Mouse (Mus musculus) liver, embryonic 16.5 days (tissue): Measurements from ENCODE around the gene Fam84b. TPM values are rescaled to one million over a fixed set of nuclear protein-coding genes. Genes with fewer than 3 reads are reported as not detected.

Experiments
- ATAC-seq: fragments of 200-750 bp; cut with Nextera tagmentation; 2 replicates; pipeline ENCODE4 v1.8.0; 2017; ENCODE audit warnings: low read depth, mild to moderate bottlenecking, moderate number of reproducible peaks, moderate library complexity
- H3K27ac ChIP-seq: fragments of 300-500 bp; sonication (generic); 2 replicates; pipeline ENCODE4 v1.5.1; 2014; ENCODE audit warnings: mild to moderate bottlenecking, low read length
- H3K27me3 ChIP-seq: fragments of 300-500 bp; sonication (generic); 2 replicates; pipeline ENCODE4 v1.6.1; 2014; ENCODE audit warnings: low read depth, low read length, mixed read lengths; ENCODE audit not compliant: control insufficient read depth, insufficient read depth
- H3K36me3 ChIP-seq: fragments of 300-500 bp; sonication (generic); 2 replicates; pipeline ENCODE4 v1.6.1; 2014; ENCODE audit warnings: mild to moderate bottlenecking; ENCODE audit not compliant: control insufficient read depth, insufficient read depth
- H3K4me1 ChIP-seq: fragments of 300-500 bp; sonication (generic); 2 replicates; pipeline ENCODE4 v1.6.1; 2014; ENCODE audit warnings: low read depth, low read length, mixed read lengths; ENCODE audit not compliant: control insufficient read depth
- H3K4me2 ChIP-seq: fragments of 300-500 bp; sonication (generic); 2 replicates; pipeline ENCODE4 v1.6.1; 2014; ENCODE audit warnings: low read depth, low read length, mixed read lengths
- H3K4me3 ChIP-seq: fragments of 300-500 bp; sonication (generic); 2 replicates; pipeline ENCODE4 v1.5.1; 2014; ENCODE audit warnings: low read depth, mild to moderate bottlenecking, low read length
- H3K9ac ChIP-seq: fragments of 300-500 bp; sonication (generic); 2 replicates; pipeline ENCODE4 v1.6.1; 2014; ENCODE audit warnings: low read depth, low read length
- H3K9me3 ChIP-seq: fragments of 300-500 bp; sonication (generic); replicated peaks from 2 replicates; pipeline ENCODE4 v1.6.1; 2016; ENCODE audit warnings: low read length; ENCODE audit not compliant: control insufficient read depth
- WGBS: fragments of 180-500 bp; shearing (Covaris S2); extraction: QIAGEN DNeasy Blood & Tissue Kit; methylation state at CpG from one replicate; pipeline ENCODE4 v1.1.7; 2014; ENCODE audit not compliant: insufficient replicate concordance; 5-methylcytosine and 5-hydroxymethylcytosine counted together
- polyA plus RNA-seq: library from polyadenylated mRNA; unstranded; fragments of >200 nt; fragmentation: Nextera tagmentation; extraction: Ambion mirVana; gene quantifications from 2 replicates; pipeline ENCODE4 v1.2.1, GENCODE M21; 2015

Gene Fam84b
- polyA plus RNA-seq, 1 experiment from 2014 or later: 3.8 TPM

DNA sequence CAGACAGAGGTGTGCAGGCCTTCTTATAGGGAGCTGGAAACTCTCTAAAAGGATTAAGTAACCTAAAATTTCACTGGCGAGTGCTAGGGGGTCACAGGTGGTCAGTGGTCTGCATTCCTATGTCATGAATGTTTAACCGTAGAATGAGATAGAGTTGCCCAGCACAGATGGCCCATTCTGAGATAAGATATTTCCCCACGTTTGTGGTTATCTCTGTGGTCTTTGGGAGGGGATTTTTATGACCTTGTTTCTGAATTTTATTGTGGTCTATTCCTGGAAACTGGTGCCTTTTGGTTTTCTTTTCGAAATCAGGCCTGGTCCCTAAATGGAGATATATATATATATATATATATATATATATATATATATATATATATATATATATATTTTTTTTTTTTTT, 17.3 kb downstream of the Fam84b start:
- WGBS: 14% methylated on average over 4 of the region's 4 CpGs
- Histone ChIP-seq H3K4me1 (peaks cover 11% of the 10 kb centered on the region), H3K4me2 (no peak overlapping the region), H3K4me3 (no peak overlapping the region), H3K27ac (no peak overlapping the region), H3K36me3 (no peaks in the 10 kb centered on the region), H3K9ac (no peak overlapping the region), H3K27me3 (no peaks in the 10 kb centered on the region), H3K9me3 (no peaks in the 10 kb centered on the region)
- no peak for ATAC-seq

DNA sequence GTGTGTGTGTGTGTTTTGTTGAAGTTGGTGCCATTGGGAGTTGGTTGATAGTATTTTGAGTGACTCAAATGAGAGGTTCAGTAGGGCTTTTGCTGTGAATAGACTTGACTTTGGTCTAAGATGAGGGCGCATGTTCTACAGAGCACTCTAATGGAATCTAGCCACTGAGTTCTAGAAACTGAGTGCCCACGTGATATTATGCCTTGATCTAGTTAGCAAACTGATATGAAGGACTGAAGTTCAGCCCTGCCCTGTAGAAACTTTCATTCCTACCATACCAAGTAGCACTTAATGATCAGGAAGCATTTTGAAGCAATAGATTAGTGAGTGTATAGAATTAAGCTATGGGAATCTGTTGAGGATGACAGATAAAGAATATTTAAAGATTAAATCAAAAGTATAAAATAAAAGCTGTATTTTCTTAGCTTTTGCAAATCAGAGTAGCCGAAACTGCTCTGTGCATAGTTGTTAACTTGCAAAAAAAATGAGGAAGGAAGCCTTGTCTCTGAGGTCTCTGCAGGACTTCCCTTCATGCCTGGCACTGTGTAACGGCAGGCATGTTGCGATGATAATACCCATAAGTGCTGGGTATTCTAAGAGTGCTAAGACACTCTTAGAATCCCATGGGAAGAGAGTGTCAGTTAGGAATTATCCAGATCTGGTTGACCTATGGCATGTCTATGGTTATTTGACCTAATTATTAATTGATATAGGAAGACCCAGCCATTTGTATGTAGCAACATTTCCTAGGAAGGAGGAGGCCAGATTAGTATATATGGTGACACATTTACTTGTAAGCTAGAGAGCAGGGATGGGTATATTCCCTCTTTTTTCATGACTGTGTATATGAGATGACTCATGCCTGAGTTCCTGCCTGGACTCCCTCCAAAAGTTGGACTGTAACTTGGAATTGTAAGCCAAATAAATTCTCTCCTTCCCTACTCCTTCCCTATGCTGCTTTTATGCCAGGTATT, 18.7 kb downstream of the Fam84b start:
- no peaks in the 10 kb centered on the region for H3K9me3 ChIP-seq
- 35% methylated on average over 5 of the region's 5 CpGs for WGBS
- ATAC-seq: no peak
- H3K4me2 ChIP-seq: no peak overlapping the region
- peaks cover 4% of the 10 kb centered on the region for H3K4me1 ChIP-seq
- no peak overlapping the region for H3K9ac ChIP-seq
- no peaks in the 10 kb centered on the region for H3K27me3 ChIP-seq
- H3K27ac ChIP-seq: no peak overlapping the region
- no peak overlapping the region for H3K4me3 ChIP-seq
- no peaks in the 10 kb centered on the region for H3K36me3 ChIP-seq

DNA sequence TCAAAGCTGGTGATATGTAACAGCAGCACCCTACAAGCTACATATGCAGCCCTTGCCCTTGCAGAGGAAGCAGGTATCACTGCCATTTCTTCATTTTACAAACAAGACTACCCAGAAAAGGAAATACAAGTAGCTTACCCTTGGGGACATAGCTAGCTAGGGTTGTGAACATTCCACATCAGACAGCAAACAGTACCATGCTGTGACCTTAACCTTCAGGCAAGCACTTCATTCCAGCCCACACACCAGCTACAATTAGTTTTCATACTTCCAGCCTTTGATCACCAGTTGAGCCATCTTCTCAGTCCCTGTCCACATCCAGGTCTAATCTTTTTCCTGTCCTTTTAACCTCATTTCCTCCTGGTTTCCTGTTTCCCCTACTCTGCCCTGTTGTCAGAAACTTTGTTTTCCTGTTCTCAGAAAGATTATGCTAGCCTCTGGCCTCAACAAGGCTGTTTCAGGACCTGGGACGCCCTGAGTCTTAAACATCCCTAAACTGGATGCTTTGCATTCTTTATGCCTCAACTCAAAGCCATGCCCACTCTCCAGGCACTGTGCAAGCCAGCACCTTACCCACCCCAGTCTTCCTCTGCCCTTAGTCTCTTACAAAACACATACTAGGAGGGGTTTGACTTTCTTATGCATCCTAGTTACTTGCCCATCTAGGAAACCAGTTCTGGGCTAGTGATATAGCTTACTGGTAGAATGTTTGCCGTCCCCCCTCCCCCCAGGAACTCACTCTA, 19.9 kb downstream of the Fam84b start:
- no peaks in the 10 kb centered on the region for H3K36me3 ChIP-seq
- no peak overlapping the region for H3K9ac ChIP-seq
- H3K27ac ChIP-seq: no peak overlapping the region
- 12% methylated on average over 2 of the region's 2 CpGs for WGBS
- H3K4me1 ChIP-seq: no peaks in the 10 kb centered on the region; the same call in 1 of the 2 replicates
- H3K4me2 ChIP-seq: no peak overlapping the region
- H3K27me3 ChIP-seq: no peaks in the 10 kb centered on the region
- H3K4me3 ChIP-seq: no peak overlapping the region
- no peak for ATAC-seq
- H3K9me3 ChIP-seq: no peaks in the 10 kb centered on the region

- no peak overlapping the region for H3K4me3 ChIP-seq
- H3K36me3 ChIP-seq: no peaks in the 10 kb centered on the region
- no peaks in the 10 kb centered on the region for H3K27me3 ChIP-seq
- no peak overlapping the region for H3K27ac ChIP-seq
- H3K9me3 ChIP-seq: no peaks in the 10 kb centered on the region
- H3K4me2 ChIP-seq: no peak overlapping the region
- no peaks in the 10 kb centered on the region; the same call in 1 of the 2 replicates for H3K4me1 ChIP-seq
- no peak for ATAC-seq
- H3K9ac ChIP-seq: no peak overlapping the region
Measured at GRCm38 (mm10) chr15:60832586-60832985, 21.0 kb downstream of the Fam84b start.

GRCm38 (mm10) chr15:60826226-60826625, 27.4 kb downstream of the Fam84b start:
- no peak for ATAC-seq
- peaks cover 5% of the 10 kb centered on the region for H3K4me1 ChIP-seq
- H3K4me3 ChIP-seq: no peak overlapping the region
- WGBS: 35% methylated on average over 1 of the region's 1 CpGs
- no peak overlapping the region for H3K9ac ChIP-seq
- no peak overlapping the region for H3K27ac ChIP-seq
- no peak overlapping the region for H3K4me2 ChIP-seq
- H3K36me3 ChIP-seq: no peaks in the 10 kb centered on the region
- H3K9me3 ChIP-seq: no peaks in the 10 kb centered on the region
- peaks cover 11% of the 10 kb centered on the region for H3K27me3 ChIP-seq

- 0% methylated on average over 32 of the region's 32 CpGs for WGBS
- Histone ChIP-seq H3K36me3 (no peaks in the 10 kb centered on the region), H3K4me1 (peaks cover 5% of the 10 kb centered on the region), H3K9me3 (no peaks in the 10 kb centered on the region), H3K27me3 (peaks cover 11% of the 10 kb centered on the region), H3K9ac (peak overlapping the region; percentile 67), H3K27ac (peak overlapping the region; percentile 77), H3K4me2 (peak overlapping the region; percentile 74), H3K4me3 (peak overlapping the region; percentile 69)
- peak; percentile 89 for ATAC-seq
Measured at GRCm38 (mm10) chr15:60824751-60825227, 28.8 kb downstream of the Fam84b start.

GRCm38 (mm10) chr15:60823870-60824709, 29.5 kb downstream of the Fam84b start:
- peak overlapping the region; percentile 67 for H3K9ac ChIP-seq
- H3K4me1 ChIP-seq: peaks cover 5% of the 10 kb centered on the region
- H3K9me3 ChIP-seq: no peaks in the 10 kb centered on the region
- ATAC-seq: peak; percentile 35
- H3K27me3 ChIP-seq: peaks cover 11% of the 10 kb centered on the region
- H3K27ac ChIP-seq: peak overlapping the region; percentile 77
- peak overlapping the region; percentile 74 for H3K4me2 ChIP-seq
- under 1% methylated on average over 45 of the region's 45 CpGs for WGBS
- peak overlapping the region; percentile 69 for H3K4me3 ChIP-seq
- no peaks in the 10 kb centered on the region for H3K36me3 ChIP-seq

- Histone ChIP-seq H3K4me2 (peak overlapping the region; percentile 74), H3K4me3 (peak overlapping the region; percentile 69), H3K27me3 (peaks cover 11% of the 10 kb centered on the region), H3K9me3 (no peaks in the 10 kb centered on the region), H3K4me1 (peaks cover 5% of the 10 kb centered on the region), H3K36me3 (no peaks in the 10 kb centered on the region), H3K27ac (peak overlapping the region; percentile 24; the same call in 1 of the 2 replicates), H3K9ac (peak overlapping the region; percentile 67)
- no peak for ATAC-seq
- 0% methylated on average over 24 of the region's 24 CpGs for WGBS
Measured at GRCm38 (mm10) chr15:60823620-60823869, 30.0 kb downstream of the Fam84b start.
